Mouse (Mus musculus) spleen, embryonic (tissue): Measurements from ENCODE around the gene Gm9573.

ENCODE experiments used
- CTCF ChIA-PET: fragments of 350-600 bp; sonication (Branson Sonifier 250); formaldehyde crosslinking; loops from one replicate; lab custom pipeline; 2022; lab: Charles Lee

The Gm9573 gene

DNA sequence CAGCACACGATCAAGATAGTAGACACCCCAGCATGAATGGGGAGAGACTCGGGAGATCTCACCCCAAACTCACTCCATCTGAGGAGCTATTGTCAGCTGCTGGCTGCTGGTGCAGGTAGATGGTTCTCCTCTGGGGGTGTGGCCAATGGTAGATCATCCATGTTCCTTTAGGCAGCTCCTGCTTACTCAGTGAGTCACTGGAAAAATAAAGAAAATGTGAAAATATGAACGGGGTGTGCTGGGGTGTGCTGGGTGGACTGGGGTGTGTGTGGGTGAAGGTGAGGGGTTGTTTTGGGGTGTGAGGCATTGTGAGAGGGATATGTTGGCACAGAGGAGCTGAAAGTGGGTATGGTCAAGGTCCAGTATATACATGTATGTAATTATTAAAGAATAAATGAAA, 29.0 kb downstream of the Gm9573 start:
- CTCF ChIA-PET = no interaction called here

DNA sequence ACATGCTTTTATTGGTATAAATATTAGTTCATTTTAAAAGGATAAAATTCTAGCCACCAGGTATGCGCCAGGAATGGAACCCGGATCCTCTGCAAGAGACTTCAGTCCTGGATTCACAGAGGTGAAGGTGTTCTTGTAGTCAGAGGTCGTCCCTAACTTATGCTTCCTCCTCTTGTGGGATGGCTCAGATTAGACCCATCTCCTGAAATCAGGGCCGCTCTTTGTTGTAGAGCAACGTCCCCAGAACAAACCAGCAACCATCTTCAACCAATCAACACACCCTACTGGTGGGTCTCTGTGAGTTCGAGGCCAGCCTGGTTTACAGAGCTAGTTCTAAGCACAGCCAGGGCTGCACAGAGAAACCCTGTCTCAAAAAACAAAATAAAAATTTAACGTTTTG, 32.0 kb downstream of the Gm9573 start:
- CTCF ChIA-PET = no interaction called here

DNA sequence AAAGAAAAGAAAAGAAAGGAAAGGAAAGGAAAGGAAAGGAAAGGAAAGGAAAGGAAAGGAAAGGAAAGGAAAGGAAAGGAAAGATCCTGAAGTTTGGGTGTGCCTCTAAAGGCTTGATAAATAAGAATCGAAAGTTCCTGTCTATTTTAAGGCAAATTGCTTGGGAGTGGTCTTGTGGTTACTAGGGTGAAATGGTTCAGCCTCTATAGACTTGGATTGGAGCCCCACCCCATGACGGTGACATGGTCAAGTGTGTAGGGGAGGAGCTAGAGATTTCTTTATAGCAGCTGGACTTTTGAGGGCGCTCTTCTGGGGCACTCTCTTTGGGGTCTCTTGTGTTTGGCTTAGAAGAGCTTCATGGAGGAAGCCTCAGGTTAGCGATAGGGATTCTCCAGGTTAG, 32.7 kb downstream of the Gm9573 start:
- CTCF ChIA-PET = no interaction called here

DNA sequence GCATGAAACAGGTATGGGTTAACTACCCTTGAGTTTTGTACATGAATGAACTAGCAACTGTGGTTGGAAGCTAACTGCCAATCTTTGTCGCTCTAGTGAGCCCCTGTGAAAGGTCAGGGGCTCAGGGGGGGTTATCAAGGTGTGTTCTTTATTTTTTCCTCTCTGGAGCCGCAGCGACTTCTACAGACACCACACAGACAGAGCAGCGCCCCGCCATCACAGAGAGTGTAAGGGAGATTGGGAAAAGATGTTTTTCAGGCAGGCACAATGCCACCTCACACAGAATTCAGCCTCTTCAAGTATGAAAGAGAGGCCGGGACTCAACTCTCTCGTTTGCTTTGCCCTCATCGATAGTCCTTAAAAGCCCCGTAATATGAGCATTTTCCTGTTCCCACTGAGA, 34.3 kb downstream of the Gm9573 start:
- CTCF ChIA-PET = no interaction called here

DNA sequence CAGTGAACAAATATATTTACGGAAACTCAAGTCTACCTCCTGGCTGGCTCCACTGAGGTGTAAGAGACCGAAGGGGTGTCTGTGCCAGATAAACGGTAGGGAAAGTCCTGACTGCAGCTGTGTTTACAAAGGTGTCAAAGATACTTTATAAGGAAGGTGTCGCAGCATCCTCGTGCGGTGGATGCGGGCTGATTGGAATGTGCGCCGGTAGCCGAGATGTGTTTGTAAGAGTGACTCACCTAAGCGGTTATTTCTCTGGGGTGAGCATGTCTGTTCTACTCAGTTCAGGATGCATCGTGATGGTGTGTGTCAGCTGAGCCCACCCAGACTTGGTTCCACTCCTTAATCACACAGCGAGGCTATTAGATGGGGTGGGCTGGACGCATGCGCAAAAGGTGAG, 34.7 kb downstream of the Gm9573 start:
- CTCF ChIA-PET = interaction anchor here (0.6 kb wide), 1 partner anchor 42 kb away, joined by 4 read pairs; no protein-coding TSS in a partner anchor

DNA sequence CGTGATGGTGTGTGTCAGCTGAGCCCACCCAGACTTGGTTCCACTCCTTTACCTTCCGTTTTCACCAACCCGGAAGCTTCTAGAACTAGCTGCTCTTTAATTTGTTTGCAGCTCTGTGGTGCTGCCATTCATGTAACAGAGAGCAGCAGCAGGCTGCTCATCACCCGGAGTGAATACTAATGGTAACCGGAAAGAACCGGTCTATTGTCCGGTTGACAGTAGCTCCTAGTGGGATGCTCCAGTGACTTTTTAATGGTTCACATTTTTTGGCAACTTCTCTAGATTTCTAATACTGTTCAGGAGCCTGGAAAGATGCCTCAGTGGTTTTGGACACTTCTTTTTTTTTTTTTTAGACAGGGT, 35.2 kb downstream of the Gm9573 start:
- CTCF ChIA-PET = interaction anchor here (0.6 kb wide), 1 partner anchor 42 kb away, joined by 4 read pairs; no protein-coding TSS in a partner anchor

DNA sequence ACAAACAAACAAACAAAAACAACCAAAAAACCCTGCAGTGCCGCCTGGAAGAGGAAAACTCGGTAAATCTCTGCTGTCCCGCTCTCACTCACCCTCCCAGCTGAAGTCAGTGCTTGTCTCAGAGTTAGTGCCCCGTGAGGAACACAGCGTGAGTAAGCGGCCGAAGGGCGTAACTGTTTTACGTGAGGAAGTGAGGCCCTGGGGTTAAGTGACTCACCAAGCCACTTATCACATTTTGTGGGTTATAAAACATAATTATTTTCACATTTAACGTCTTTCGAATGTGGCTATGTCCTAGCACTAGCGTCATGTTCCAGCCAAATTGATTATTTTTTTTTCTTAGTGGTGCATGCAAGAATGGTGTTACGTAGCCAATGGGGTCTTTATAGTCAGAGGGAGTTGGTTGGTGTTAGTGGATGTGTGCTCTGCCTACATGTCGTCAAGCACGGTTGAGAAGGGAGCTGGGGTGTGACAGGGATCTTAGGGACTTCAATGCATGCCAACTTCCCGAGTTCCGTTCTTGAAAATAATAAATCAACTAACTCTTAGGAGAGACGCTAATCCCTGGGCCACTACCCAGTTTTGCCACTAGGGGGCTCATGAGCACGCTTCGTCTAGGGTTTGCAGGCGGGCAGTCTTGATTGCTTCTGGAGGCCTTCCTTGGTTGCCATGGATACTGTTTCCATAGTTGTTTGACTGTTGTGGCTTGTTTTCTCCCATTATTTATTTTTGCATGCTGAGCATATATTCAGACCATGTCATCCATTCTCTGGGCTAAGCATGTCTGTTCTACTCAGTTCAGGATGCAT, 35.8 kb downstream of the Gm9573 start:
- CTCF ChIA-PET = no interaction called here

DNA sequence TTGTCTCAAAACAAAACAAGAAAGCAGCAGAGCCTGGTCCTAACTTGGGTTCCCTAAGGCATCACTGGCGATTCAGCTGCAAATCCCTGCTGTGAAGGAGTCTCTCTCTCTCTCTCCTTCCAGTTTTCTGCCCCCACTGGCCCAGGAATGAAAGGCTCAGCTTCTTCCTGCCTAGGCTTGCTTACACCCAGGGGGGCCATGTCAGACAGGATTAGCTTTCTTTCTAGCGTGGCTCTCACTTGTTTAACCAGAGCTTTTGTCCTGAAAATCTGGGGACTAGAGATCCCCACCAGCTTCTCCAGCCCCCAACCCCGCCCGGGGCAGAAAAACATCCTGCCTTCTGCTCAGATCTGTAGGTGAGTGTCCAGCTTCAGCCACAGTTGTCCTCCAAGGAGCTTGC, 38.0 kb downstream of the Gm9573 start:
- CTCF ChIA-PET = interaction anchor here (0.7 kb wide), 1 partner anchor 157 kb away, joined by 3 read pairs; no protein-coding TSS in a partner anchor

DNA sequence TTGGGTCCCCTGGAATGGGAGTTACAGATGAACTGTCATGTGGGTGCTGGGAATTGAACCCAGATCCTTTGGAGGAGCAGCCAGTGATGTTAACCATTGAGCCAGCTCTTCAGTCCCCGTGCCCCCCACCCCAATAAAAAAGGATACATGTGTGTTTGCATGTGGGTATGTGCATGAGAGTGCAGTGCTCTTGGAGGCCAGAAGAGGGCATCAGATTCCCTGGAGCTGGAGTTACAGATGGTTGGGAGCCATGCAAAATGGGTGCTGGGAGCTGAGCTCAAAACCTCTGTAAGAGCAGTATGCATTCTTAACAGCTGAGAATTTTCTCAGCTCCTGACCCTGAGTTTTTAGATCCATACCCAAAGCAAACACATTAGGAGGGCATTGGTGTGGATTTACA, 39.1 kb downstream of the Gm9573 start:
- CTCF ChIA-PET = interaction anchor here (0.6 kb wide), 1 partner anchor 12 kb away, joined by 3 read pairs; no protein-coding TSS in a partner anchor

DNA sequence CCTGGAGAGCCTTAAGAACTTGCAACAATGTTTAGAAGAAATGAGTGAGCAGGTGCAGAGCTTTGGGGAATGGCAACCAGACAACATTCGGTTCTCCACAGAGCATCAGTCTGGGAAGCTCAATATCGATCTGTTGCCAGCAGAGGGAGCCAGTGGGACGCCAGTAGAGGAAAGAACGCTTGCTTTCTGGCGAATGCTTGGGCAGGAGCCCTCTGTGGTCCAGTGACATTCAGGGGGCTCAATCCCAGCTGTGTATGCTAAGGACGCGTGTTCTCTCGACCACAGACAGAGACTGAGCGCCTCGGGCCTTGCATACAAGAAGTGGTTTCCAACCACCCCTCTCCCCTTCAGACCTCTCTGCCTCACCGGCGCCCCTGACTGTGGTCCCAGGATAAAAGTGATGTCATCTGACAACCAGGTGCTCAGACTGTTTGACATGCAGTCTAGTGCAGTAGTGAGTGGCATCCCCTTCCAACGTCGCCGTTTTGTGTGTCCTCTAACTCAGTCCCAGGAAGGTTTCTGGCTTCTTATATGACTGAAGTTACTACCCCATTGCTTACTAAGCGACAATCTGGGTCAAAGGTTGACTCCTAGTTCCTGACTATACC, 42.0 kb downstream of the Gm9573 start:
- CTCF ChIA-PET = no interaction called here

DNA sequence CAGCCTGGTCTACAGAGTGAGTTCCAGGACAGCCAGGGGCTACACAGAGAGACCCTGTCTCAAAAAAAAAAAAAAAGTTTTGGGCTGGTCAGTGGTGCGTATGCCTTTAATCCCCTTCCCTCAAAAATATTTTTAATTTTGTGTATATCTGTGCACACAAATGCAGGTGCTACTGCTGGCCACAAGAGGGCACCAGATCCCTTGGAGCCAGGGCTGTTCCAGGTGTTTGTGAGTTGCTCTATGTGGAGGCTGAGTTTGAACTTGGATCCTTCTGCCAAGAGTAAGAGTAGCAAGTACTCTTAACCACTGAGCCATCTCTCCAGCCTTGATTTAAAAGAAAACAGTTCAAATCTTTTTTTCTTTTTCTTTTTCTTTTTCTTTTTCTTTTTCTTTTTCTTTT, 43.5 kb downstream of the Gm9573 start:
- CTCF ChIA-PET = no interaction called here

DNA sequence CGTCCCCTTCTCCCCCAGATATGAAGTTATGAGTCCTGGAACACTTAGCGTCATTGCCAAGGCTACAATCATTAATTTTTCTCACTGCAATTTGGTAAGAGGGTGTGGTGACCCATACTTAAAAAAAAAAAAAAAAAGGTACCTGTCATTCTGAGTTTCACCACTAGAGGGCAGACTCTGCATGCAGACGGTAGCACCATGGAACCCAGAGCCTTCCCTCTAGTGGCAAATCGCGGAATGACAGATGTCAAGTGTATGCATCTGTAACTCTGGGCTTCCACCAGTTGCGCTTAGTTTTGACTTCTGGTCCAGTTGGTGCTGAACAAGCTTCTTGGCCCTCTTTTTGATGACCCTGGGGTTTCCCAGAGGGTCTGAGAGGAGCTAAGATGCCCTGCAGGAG, 48.2 kb downstream of the Gm9573 start:
- CTCF ChIA-PET = no interaction called here

DNA sequence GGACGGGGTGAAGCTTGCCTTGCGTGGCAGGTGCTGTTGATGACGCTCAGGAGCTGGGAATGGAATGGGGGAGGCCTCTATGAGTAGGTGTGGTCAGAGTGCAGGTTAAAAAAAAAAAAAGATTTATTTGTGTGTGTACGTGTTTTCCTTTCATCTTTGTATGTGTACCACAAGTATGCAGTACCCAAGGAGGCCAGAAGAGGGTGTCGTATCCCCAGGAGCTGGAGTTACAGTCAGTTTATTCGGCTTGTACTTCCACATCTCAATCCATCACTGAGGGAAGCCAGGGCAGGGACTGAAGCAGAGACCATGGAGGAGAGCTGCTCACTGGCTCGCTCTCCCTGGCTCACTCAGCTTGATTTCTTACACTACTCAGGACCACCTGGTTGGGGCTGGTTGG, 55.0 kb downstream of the Gm9573 start:
- CTCF ChIA-PET = no interaction called here

DNA sequence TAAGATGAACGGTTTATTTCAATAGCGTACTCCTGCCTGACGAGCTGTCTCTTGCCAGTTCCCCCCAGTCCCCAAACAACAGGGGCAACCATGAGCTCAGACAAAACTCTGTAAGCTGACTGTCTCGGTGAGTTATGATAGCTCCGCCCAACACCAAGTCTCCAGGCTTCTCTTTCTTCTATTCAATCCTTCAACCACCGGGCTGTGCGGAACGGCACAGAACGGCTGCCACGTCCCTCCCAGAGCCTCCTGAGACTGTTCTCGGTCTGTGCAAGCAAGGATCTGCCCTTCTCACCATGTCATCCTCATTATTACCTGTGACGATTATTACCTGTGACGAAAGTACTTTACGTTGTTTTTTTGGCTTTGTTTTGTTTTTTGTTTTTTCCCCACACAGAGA, 55.6 kb downstream of the Gm9573 start:
- CTCF ChIA-PET = no interaction called here

DNA sequence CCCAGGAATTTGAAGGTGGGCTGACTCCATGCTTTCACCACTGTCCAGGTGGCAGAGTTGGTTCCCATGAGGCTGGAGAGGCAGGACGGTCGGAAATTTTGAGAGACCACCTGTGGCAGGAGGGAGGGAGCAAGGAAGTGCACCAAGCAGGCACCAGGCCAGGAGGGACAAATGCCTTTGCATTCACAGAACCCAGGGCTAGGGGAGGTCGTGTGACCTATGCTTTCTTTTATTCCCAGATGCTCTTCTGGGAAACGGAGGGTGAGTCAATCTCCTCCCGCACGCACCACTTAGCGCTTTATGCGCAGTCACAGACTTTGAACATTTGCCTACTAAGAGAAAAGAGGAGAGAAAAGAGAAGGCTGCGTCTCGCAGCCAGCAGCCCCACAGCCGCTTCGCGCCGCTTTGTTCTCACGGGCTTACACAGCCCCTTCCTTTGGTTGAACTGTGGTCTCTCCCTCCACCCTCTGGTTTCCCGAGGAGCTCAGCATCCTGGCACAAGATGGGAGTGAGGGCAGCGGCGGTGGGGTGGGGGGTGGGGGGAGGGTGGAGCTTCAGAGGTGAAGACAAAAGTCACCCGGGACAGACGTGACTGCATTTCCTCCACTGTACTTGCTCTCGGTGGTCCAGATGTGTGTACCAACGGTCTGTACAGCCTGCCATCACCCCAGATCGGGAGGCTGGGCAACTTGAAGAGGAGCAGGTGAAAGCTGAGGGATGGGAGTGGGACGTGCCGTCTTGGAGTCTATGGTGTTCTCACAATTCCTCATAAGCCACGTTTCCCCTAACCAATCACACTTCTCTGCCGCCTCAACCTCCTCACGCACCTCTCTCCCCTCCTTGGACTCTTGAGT, 57.1 kb downstream of the Gm9573 start:
- CTCF ChIA-PET = interaction anchor here (1.1 kb wide), 1 partner anchor 11 kb away, joined by 3 read pairs; no protein-coding TSS in a partner anchor
